Mouse (Mus musculus) spleen, postnatal 10 days (tissue): ENCODE results near the gene H2afy.

ENCODE experiments used
- DNase-seq, 2 experiments: peaks; one replicate each; pipeline ENCODE4 v3.0.0; 2021 to 2022; ENCODE audit warnings: low spot score in 2 of 2

The H2afy gene

DNA sequence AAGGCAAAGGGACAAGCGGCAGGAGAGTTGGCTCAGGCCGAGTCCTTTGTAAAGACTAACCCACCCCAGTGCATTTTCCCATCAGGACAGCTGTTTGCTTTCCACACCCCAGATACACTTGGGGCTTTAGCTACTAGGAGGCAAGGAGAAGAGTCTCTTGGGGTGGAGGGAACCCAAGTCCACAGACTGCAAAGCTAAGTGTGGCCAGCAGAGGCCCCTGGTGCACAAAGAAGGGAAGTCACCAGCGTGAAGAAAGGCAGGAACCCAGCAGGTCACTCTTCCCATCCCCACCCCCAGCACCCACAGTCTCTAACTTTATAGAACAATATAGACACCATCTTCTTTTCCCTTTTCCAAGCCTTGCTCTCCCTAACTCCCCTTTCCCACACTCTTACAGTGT lies 9.4 kb upstream of the H2afy start:
- DNase-seq, result peak; percentile 30 to 76

DNA sequence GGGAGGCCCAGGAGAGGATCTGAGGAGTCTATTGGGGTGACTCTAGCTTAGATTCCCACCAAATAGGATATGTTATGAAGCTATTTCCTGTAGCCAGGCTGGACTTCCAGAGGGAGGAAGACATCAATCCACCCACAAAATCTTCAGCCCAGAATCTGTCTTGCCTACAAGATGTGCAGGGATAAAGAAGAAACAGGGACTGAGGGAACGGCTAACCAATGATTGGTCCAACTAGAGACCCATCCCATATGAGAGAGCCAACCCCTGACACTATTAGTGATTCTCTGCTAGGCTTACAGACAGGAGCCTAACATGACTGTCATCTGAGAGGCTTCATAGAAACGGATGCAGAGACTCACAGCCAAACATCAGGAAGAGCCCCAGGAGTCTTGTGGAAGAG lies 7.9 kb upstream of the H2afy start:
- DNase-seq, result no peak

DNA sequence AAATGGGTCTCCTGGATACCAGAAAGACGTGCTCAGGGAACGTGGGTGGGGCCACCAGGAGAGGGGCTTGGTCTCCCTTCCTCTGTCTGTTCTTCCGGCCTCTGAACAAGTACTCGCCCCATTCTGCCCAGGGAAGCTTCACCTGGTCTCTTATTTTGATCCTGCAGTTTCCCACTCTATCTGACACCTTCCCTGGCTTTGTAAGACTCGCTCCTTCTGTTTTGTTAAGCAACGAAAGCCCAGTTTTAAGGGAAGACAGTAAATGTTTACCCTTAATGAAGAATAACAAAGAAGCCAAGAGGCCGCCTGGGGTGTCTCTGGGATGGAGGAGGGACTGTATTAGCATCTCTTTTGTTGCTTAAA lies 7.0 kb upstream of the H2afy start:
- DNase-seq, result no peak

DNA sequence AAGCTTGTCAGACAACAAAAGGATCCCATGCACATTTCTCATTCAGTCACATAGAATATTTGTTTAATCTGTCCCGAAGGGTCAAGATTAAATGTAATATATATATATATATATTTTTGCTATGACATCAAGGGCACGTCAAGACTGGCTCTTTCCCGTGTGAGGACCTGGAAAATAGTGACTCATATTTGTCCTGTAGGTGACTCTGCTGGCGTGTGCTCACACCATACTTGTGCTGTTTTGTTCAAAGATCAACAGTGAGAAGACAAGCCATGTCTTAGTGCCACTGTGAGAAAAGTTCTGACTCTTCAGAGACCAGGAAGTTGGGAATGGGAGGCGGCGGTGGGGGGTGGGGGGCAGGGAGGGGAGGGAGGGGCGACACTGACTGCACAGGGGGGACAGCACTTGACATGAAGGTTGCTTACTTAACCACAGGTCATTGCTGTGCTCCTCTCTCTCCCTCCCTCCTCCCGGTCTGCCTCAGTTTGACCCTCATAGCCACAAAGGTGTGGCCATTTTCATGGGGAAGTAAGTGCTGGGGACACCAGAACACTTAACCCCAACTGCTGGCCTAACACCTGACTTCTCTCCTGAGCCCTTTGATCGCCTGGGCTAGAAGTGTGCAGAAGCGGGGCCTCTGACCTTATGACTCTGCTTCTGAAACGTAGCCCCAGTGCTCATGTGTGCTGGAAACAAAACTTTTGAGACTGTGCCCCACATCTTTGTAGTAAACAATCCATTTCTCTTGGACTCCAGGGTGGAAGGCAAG lies 6.4 kb upstream of the H2afy start:
- DNase-seq, result no peak

DNA sequence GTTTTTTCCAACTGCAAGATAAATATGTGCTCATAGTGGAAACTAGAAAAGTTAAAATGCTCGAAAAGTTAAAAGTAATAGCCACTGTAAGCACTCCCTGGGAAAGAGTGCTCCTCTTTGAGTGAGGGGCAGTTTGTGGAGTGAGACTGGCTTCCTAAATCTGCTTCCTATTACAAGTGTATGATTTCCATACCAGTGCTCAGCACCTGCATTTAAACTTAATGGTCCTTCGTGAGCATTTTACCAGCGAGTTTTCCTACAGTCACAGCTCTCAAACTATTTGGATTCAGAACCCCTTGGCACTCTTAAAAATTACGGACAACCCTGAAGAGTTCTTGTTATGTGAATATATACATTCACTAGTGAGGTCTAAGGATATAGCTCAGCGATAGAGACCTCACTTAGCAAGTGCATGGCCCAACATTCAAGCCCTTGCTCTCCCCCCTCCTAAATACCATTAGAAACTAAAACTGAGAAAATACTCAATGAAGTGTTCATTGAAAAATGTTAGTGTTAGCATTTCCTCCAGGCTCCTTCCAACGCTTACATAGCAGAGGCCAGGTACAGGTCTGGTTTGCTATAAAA lies 3.1 kb upstream of the H2afy start:
- no peak for DNase-seq

DNA sequence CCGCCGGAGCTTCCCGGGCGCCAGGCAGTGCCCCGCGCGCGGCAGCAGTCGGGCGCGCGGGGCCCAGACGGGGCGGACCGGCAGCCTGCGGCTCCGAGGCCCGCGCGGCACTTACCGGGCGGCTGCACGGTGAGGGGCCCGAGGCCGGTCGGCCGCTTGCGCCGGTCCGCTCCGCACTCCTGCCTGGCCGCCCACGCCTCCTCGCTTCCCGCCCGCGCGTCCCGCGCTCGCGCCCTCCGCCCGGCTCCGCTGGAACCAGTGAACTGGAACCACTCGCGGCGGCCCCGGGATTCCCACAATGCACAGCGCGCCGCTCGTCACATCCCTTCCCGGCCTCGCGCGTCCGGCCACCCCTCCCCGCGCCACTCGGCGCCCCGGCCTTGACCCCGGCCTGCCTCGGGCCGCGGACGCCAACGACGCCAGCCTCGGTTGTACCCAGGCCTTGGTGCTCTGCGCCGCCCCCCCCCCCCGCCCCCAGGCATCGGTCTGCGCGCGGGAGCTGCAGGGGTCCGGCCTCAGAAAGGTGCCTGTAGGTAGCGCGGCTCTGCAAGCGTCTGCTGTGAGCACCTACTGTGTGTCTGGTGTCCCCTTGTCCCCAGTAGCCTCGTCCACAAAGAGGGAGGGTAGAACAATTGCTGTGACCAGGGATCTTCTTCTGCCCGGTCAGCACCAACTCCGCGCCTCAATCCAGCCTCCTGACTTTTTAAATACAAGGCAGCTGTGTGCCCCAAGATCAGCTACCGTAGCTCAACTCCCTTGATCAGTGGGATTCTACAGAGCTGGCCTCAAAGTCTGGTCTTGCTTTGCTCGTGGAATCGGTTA lies 719 bp downstream of the H2afy start:
- DNase-seq, result peak; percentile 83 to 88

DNA sequence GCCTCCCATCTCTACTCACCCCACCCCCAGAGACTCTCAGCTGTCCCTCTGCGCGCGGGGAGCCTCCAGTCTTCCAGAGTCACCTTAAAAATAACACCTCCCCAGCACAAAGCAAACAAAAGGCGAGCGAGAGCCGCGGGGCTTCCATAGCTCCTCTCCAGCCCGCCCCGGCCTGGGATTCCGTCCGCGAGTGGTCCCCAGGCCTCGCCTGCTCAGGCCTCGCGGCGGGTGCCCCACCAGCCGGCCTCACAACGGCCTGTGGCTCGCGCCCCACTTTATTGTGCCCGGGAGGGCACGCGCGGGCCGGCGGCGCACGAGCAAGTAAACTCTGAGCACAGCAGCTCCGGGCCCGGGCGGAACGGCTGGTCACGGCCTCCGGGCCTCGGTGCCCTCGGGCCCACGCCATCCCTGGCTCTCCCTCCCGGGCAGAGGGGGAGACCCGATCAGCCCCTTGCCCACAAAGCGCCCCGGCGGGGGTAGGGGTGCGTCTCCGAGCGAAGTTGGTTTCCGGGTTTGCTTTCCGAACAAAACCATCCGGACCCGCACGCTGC lies 1.5 kb downstream of the H2afy start:
- peak; percentile 61 to 71 for DNase-seq

DNA sequence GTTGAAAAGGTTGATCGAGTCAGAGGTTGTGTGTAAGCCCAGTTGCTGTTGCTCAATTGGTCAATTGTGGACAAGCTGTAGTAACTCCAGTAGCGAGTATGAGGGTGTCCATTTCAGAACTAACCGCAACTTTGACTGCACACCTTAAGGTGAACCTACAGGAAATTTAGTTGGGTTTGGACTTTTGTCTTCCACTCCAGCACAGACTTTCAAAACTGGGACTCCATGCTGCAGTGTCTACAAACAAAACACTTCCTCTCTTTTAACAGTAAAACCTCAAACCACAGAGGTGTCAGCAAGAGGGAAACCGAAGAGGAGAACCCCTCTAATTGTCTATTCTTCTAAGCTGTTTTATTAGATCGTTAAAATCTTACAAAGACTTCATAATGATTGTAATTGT lies 2.1 kb downstream of the H2afy start:
- no peak for DNase-seq

DNA sequence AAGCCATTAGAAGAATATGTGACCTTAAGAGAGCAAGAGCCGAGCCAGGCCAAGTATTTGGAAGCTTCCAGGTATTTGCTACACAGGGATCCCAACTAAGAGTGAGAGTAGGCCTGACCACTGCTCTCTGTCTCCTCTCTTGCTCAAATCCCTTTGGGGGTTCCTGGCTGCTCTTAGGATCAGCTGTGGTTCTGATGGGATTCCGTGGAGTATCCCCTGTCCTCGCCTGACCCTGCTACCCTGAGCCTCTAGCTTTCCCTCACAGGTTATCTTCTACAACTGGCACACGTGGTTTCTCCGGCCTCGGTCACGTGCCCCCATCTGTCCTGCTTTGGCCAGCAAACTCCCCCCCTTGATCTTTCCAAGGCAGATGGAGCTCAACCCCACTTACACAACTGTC lies 3.2 kb downstream of the H2afy start:
- DNase-seq, result no peak

DNA sequence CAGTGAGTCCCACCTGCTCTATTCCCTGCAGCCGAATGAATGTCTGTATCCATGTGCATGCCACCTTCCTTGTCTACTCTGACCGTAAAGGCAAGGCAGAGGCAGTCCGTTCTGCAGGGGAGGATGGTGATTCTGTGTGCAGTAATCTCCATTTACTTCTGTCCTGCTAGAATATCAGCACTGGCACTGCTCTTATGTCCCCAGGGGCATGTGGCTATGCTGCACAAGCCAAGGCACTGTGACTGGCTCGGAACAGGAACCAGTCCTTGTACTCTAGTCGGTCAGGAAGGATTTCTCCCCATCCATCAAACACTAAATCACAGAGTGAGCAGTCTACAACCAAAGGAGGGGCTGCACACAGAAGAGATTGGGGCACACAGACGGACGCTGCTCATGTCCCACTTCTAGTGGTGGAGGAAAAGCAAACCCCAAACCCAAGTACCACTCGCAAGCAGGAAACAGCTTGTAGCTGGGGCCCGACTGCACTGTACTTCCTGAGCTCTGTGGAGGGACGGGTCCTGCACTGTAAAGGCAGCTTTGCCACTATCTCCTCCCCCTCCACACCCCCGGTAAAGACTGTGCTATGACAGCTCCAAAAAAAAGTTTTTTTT lies 3.7 kb downstream of the H2afy start:
- DNase-seq, result peak in 1 of 2 experiments; percentile 42

DNA sequence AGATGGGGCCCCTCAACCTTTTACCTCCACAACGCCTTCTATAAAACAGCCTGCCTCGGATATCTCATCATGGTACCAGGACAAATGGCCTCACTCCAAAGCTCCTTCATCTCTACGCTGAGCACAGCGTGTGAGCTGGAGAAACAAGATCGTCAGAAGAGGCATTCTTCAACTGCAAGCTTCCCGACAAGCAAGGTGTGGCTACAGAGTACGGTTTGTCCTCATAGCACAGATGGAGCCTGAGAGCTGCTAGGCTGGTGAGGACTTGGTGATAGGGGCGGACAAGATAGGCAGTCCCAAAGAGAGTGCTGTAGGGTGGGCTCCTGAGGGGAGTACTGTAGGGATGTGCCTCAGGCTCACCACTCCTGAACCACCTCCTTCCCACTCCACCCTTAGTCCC lies 5.6 kb downstream of the H2afy start:
- DNase-seq, result no peak

DNA sequence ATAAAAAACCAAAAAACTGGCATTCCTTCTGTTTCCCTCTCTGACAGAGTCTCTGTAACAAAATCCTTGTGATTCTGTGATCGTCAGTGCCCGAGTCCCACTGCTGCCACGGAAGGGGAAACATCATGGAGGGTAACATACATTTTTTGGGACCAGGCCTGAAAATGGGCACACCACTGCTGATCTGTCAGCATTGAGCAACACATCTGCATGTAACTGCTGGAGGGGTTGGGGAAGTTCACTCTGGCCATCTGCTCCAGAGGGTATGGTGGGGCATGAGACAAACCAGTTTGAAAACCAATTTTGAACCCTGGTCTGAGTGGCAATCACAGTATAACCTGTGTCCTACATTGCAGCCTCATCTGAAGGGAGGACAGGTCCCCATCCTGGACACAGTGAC lies 6.6 kb downstream of the H2afy start:
- DNase-seq, result no peak

DNA sequence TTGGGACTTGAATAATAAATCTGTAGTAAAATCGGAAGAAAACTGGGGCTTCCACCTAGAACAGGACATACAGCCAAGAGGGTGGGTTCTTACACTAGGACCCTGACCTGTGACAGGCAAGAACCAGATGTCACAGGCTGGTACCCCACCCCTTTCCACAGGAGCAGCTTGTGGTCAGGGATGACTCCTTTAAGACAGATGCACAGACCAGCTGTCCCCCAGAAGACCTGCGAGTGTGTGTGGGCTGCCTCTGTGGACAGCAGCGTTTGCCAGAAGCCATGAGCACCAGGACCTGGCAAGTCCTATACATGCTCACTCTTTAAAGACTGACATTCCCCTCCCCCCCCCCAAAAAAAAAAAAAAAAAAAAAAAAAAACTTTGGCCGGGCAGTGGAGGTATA lies 7.1 kb downstream of the H2afy start:
- DNase-seq, result no peak

DNA sequence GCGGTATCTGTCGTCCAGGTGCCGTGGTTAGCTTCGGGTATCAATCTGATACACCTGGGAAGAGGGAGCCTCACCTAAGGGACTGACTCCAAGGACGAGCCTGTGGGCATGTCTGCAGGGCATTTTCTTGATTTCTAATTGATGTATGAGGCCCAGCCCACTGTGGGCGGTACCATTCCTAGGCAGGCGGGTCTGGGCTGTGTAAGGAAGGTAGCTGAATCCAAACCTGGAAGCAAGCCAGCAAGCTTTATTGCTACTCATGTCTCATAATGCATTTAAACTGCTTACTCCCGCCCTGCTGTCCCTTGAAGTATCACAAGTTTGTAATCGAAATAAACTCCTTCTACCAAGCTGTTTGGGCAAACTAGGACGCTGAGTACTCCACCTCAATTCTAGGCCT lies 10.5 kb downstream of the H2afy start:
- no peak for DNase-seq

DNA sequence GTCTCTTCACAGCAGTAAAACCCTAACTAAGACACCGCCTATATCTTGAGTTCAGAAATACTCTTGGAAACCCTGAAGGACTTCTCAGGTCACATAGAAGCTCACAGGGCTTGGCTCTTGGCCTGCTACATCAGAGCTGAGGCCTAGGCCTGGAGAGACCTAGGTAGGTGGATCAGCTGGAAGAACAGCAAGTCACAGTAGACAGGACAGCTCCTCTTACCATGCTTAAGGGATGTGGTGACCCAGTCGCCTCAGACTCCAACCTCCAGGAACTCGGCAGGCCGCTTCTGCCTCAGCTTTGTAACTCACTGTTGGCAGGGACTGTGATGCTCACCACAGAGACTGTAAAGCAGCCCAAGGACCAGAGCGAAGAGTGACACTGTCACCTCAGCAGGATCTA lies 13.1 kb downstream of the H2afy start:
- no peak for DNase-seq

DNA sequence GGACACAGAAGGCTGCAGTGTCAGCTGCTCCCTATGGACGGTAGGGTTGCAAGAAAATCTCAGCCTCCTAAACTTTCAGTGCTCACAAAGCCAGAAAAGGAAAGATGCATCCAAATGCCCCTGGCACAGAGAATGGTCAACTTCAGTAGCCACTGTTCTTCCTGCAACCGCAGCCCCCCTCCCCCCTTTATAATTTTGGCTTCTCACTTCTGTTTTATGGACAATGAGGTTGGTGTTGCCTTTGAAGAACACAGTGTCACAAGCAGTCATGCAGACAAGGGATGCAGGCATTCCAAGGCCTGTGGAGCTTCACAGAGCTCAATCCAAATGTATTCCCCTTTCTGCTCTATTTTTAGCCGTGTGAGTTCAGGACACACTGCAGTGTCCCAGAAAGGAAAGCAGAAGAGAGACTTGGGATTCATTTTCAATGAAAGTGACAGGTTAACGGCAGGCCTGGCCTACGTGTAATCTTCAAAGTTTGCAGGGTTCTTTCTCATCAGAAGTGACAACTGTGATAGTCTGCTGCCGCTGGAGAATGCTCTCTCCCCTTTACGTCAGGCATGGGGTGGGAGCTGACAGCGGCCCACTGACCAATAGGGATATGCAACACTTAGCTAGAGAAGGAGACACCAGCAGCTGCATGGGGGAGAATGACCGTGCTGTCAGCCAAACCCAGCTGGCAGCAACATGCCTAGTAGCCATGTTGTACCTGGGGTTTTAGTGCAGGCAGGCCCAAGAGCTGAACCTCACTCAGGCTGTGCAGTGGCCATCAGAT lies 18.0 kb downstream of the H2afy start:
- DNase-seq, result no peak

DNA sequence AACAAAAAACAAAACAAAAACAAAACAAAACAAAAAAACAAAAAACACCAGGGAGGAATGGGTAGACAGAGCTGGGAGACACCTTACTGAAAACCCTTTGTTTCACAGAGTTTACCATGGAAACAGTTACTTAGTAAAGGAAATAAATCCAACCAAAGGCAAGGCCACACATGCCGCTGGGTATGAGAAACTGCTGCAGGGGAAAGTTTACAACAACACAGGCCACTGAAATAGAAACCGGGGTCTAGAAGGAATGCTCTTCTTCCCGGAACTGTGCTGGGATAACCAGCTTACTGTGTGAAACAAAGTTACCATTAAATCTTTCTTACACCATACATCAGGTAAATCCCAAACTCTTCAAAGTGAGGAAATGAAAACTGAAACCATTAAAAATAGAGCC lies 20.3 kb downstream of the H2afy start:
- no peak for DNase-seq

DNA sequence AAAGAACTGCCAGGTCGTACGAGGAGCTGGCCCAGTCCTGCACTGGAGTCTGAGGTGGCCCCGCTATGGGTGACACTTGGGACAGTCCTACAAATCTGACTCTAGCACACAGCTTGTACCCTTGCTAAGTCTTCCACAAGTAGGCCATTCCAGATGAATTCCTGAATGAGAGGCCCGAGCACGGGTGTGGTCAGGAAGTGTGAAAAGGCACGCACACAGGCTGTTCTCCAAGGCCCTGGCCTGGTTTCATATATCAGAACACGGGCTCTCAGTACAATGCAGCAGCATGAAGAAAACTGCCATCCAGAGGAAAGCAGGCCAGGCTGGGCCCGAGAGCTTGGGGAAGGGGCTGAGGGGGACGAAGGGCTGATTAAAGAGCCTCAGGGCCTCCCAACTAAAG lies 20.8 kb downstream of the H2afy start:
- DNase-seq, result no peak

DNA sequence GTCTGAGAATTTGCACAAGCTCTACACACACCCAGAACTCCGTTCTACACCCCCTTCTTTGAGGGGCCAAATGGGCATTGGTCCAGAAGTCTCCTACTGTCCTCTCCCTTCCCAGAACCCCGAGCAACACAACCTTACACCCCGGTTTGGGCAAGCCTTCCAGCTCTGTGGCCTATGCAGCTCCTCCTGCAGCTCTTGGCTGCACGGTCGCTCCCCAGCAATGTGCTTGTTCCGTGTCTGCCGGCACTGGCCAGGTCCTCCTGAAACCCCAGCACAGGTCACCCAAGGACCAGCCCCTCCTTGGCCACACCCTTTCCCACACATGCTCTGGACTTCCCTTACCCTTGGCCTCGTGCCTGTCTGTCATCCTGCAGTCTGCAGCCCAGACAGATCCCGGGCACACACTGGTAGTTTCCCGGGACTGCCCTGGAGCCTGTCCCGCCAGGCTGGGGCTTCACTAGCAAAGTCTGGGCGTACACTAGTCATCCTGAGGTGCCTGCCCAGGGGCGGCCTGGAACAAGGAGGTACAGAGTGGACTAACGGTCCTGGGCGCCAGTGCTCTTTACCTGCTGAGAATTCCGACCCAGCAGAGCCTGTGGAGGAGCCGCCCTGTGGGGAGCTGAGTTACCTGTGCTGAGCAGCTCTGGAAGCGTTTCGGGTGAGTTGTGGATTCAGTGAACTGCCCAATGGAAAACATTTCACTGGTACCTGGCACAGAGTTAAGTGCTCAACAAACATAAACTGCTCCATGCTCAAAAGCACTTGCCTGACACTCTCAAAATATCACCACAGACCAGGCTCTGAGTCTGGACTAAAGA lies 22.5 kb downstream of the H2afy start:
- no peak for DNase-seq

DNA sequence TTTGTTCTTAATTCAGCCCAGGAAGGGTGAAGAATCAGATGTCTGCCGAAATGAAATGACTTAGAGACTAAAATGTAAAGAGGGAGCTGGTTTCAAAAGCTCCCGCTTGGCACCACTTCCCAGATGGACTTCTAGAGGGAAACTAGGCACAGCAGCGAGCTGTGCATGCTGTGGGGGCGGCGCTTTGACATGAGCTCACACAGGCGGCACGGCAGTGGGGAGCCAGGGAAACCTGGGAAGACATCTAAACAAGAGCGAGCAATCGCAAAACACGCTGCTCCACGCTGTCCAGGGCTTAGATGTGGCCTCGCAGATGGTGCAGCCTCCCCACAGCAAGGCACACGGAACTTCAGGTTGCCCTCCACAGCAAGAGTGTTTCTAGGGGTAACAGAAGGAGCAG lies 23.2 kb downstream of the H2afy start:
- no peak for DNase-seq

DNA sequence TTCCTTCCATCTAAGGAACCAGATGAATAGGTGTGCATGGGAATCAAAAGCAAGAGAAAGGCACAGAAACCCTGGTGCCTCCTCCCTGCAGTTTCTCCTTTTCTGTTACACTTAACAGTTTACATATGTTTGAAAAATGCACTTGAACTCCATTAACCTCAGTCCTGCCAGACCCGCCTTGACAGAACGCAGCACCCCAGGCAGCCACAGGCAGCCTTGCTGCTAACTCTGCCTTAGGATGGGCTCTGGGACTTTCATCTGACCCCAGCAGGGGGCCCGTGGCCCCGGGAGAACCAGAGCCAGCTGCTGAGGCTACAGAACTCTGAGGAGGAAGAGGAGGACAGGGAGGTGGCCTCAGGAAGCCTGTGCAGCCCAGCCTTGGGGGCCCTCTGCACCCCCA lies 23.7 kb downstream of the H2afy start:
- DNase-seq, result no peak
